Mouse (Mus musculus): ENCODE results near the gene Ppp3ca.

DNA sequence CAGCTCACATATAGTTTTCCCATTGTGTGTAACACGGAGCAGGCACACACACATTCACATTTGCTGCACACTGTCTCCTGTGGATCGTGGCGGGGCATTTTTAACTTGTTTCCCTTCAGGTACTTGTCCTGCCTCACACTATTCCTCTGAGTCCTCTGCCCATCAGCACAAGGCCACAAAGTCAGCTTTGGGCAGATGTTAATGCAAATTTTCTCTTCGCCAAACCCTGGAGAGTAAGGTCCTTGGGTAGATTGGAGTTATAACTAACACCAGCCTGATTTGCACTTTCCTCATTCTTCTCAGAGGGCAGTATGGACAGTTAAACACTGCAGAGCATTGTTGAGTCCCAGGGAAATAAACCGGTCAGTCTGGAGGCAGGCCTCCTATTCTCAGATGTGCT, 69.0 kb downstream of the Ppp3ca start:
- TF ChIP-seq SIN3A (IDR thresholded peaks at IDR 0.05; ENCODE audit: low read length) (no peak), CTCF (conservative IDR thresholded peaks at IDR 0.05 in 1 of 2, IDR thresholded peaks at IDR 0.05 in 1 of 2; ENCODE audit: low read depth in 2 of 2, low read length in 2 of 2) (no peak), MAX (IDR thresholded peaks at IDR 0.05; ENCODE audit: low read length) (no peak), POLR2A (IDR thresholded peaks at IDR 0.05; ENCODE audit: low read depth, low read length) (no peak), JUN (IDR thresholded peaks at IDR 0.05; ENCODE audit: insufficient read depth, low read depth, low read length) (peak; percentile 2; the same call in 1 of the 2 replicates), USF1 (IDR thresholded peaks at IDR 0.05; ENCODE audit: low read depth, low read length) (no peak), NELFE (IDR thresholded peaks at IDR 0.05; ENCODE audit: low read depth, low read length) (no peak), EP300 (IDR thresholded peaks at IDR 0.05; ENCODE audit: low read length) (no peak; the same call in 1 of the 2 replicates), JUND (conservative IDR thresholded peaks at IDR 0.05; ENCODE audit: low read depth, low read length) (no peak)

Measured in CH12.LX (cell line).